Mouse (Mus musculus): ENCODE measurements around the gene Shb.

DNA sequence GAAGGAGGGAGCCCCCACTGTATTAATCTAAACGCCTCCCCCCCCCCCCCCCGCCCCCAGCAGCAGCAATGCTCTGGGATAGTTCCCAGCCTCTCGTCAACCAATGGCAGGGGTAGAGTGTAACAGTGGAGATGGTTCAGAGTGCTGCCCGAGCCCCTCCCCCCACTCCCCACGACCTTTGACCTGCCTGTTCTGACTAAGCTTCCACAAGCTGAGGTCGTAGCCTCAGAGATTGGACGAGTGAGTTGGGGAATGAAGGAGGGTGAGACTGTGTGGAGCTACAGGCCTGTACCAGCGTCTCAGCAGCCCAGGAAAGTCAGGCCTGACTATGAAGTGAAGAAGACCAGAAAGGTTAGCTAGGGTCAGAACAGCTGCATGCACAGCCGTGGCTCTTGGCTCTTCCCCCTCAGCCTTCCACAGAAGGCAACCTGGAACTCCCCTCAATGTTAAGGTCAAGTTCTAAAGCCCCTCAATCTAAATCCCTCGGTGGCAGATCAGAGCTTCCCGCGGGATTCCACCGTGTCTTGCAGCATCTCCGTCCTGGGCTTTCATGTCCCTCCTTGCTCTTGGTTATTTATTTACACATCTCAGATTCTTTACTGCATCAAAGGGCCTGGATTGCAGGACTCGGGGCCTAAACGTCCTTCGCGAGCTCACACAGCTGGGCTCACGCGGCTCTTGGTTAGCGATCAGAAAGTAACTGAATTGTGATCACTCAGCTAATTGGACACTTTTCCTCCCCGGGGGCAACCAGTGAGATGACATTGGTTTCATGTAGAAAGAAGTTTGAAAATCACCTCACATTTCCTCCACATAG, 46.5 kb upstream of the Shb start:
- TF ChIP-seq CTCF (IDR thresholded peaks at IDR 0.05; ENCODE audit: low read depth, low read length) (no peak), POLR2A (IDR thresholded peaks at IDR 0.05; ENCODE audit: extremely low read depth, insufficient read depth, low read length) (no peak)

All from liver, adult 2 months (tissue).